9 mouse cellular contexts compared by ENCODE assay signal in genomic region chr14:74820180-74820813, GRCm38 (mm10).
DNase-seq lines count a peak whose midpoint lies in the region; ATAC-seq lines count a peak whose summit lies in the region.
"Had no signal": no experiment of that assay in that cellular context is flagged by ENCODE, and none has a peak within 500 bp of the region (broad histone marks: within the 10 kb centered on the region; RNA-seq: fewer than 3 reads in every experiment).

No protein-coding gene starts in this region.

- 66% methylated on average over 11 of the region's 11 CpGs for WGBS in hindbrain, embryonic 16.5 days
- 78% methylated on average over 11 of the region's 11 CpGs for WGBS in hindbrain, embryonic 14.5 days

- no peak overlapping the region for H3K27ac ChIP-seq in hindbrain, embryonic 16.5 days (ENCODE audit: low read depth, low read length)
- no peak overlapping the region for H3K27ac ChIP-seq in hindbrain, embryonic 14.5 days

- ATAC-seq in hindbrain, embryonic 16.5 days = 0 out of 2 replicates have a peak, but pooled peaks have one; percentile 29
- no peak for ATAC-seq in hindbrain, embryonic 14.5 days (ENCODE audit: low FRiP score)
- ATAC-seq in megakaryocyte, adult 5-6 weeks (ENCODE audit: poor library complexity, severe bottlenecking) = no peak

- H3K36me3 ChIP-seq in hindbrain, embryonic 16.5 days (ENCODE audit: control insufficient read depth, insufficient read depth, low read length) = 0 out of 2 replicates have a peak, but pooled peaks cover 2% of the 10 kb centered on the region
- no peaks in the 10 kb centered on the region for H3K36me3 ChIP-seq in hindbrain, embryonic 14.5 days (replicated peaks; ENCODE audit: control insufficient read depth, insufficient read depth)

- no peak for DNase-seq in hindbrain, embryonic 14.5 days (ENCODE audit: low spot score)
- DNase-seq in gastrocnemius, postnatal 10 days = peak; percentile 27
- peak; percentile 70 for DNase-seq in heart, postnatal 4 days
- DNase-seq in lung, postnatal 25 days (ENCODE audit: low spot score) = peak; percentile 34
- DNase-seq in cerebellum, postnatal 25 days = no peak
- no peak for DNase-seq in spleen, postnatal 4 days (ENCODE audit: low spot score in 2 of 2)
- DNase-seq: B cell, adult 2 months had no signal

- H3K9me3 ChIP-seq in hindbrain, embryonic 16.5 days (ENCODE audit: control insufficient read depth, low read length) = no peaks in the 10 kb centered on the region
- H3K9me3 ChIP-seq in hindbrain, embryonic 14.5 days (ENCODE audit: control insufficient read depth, low read length) = no peaks in the 10 kb centered on the region

- H3K4me2 ChIP-seq in hindbrain, embryonic 16.5 days (ENCODE audit: low read length) = no peak overlapping the region
- no peak overlapping the region for H3K4me2 ChIP-seq in hindbrain, embryonic 14.5 days (replicated peaks)

- no peak overlapping the region for H3K9ac ChIP-seq in hindbrain, embryonic 16.5 days (ENCODE audit: low read depth, low read length)
- H3K9ac ChIP-seq in hindbrain, embryonic 14.5 days = no peak overlapping the region

- no peaks in the 10 kb centered on the region for H3K27me3 ChIP-seq in hindbrain, embryonic 16.5 days (replicated peaks; ENCODE audit: control insufficient read depth, insufficient read depth, low read length)
- no peaks in the 10 kb centered on the region for H3K27me3 ChIP-seq in hindbrain, embryonic 14.5 days (ENCODE audit: control insufficient read depth, insufficient read depth, low read length)

- H3K4me1 ChIP-seq in hindbrain, embryonic 16.5 days (ENCODE audit: control insufficient read depth, insufficient read depth, low read depth, low read length) = no peaks in the 10 kb centered on the region
- peaks cover 10% of the 10 kb centered on the region; the same call in 1 of the 2 replicates for H3K4me1 ChIP-seq in hindbrain, embryonic 14.5 days (replicated peaks; ENCODE audit: control insufficient read depth, insufficient read depth, low read length)

- H3K4me3 ChIP-seq in hindbrain, embryonic 16.5 days (ENCODE audit: low read length) = no peak overlapping the region
- no peak overlapping the region for H3K4me3 ChIP-seq in hindbrain, embryonic 14.5 days (replicated peaks; ENCODE audit: low read length)

Comparison
In these comparisons a context has a peak if more than half of its experiments do, and no peak if none do; other contexts are left out.
1. DNase-seq: peak in gastrocnemius, postnatal 10 days (single experiment), heart, postnatal 4 days (single experiment) and lung, postnatal 25 days (single experiment); none in hindbrain, embryonic 14.5 days (single experiment), cerebellum, postnatal 25 days (0 of 2) and spleen, postnatal 4 days (0 of 2).